Mouse (Mus musculus) adrenal gland, adult (tissue): ENCODE data around the gene Tmem52.
"Not testable (repeated sequence)": the region's sequence is repeated elsewhere in the genome, so short reads cannot be mapped to it uniquely, and the experiment has no call there.

Source experiments
- DNase-seq, 2 experiments: peaks; one replicate each; pipeline ENCODE4 v3.0.0; 2022 to 2023; ENCODE audit warnings: low spot score in 1 of 2; ENCODE audit not compliant: inconsistent age in 2 of 2

Gene Tmem52

GRCm38 (mm10) chr4:155471406-155471805, 2.5 kb downstream of the Tmem52 start:
- DNase-seq, result peak in 1 of 2 experiments; percentile 26

DNA sequence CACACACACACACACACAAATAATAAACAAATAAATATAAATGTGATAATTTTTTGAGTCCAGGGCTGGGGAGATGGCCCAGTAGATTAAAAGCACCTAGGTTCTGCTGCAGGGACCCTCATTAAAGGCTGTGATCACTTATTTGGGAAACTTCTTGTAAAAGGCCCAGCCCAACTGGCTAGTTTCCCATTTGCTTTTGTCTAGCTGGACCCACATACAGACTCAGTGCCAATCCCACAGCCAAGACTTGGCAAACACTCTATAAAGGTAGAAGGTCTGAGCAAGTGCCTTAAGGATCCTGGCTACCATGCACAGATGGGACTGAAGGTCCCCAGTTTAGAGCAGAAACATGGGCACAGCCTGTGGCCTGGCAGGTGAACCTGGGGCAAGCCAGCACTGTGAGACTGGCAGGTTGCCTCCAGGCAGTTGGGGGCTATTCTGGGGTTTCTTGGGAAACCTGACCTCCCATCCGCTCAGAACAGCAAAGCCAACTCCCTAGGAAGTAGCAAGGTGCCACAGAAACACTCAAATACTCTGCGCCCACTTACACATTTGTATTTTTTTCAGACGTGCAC, 3.9 kb downstream of the Tmem52 start:
- peak in 1 of 2 experiments; percentile 43 for DNase-seq

DNA sequence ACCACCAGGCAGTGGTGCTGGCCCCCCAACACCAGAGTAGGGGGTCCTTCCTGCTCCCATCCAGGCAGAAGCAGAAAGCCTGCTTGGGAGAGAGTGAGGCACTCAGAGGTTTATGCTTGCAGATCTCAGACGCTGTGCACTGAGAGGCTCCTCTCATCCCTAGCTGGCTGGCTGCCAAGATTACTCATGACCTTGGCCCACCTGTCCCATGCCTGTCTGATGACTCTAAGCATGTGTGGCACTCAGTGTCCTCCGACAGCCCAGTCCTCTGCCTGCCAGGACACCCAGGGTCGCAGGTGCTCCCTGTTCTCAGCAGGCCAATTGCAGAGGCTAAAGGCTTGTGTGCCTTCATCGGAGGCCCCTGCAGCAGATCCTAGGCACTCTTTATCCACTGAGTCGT, 4.4 kb downstream of the Tmem52 start:
- peak; percentile 93 to 94 for DNase-seq

GRCm38 (mm10) chr4:155473796-155474195, 4.9 kb downstream of the Tmem52 start:
- not testable (repeated sequence) for DNase-seq

DNA sequence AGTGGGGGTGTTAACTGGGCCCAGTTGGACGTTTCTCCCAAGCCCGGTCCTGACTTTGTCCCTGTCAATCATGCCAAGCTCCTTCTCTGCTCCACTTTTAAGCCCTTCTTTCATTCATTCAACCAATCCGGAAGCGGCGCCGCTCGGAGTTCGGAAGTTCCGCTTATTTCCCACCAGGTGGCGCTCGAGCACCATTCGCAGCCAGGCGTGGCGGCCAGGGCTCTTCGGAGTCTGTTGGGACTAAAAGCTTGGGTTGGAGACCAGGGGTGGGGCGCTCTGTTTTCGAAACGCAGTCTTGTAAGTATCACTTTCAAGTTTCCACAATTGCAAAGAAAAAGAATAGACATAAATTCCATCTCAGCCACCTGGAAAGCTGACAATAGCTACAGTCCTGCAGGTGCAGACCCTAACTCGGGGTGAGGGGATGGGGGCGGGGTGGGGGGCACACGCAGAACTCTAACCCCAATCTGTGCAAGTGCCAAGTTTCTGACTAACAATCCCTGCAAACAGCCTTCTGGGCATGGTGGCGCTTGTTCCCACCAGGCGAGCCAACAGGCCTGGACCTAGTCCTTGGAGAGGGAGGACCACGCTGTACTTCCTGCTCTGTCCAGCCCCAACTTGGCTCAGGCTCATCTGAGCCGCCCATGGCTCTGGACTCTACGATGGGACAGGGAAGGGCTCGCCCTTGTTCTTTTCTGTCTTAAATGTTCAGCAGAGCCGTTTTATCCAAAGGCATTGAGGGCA, 12.6 kb downstream of the Tmem52 start:
- peak; percentile 86 to 94 for DNase-seq

GRCm38 (mm10) chr4:155482125-155482480, 13.2 kb downstream of the Tmem52 start:
- DNase-seq, result peak in 1 of 2 experiments; percentile 38

- no peak for DNase-seq
Observed at GRCm38 (mm10) chr4:155482733-155483540, 14.0 kb downstream of the Tmem52 start.

DNA sequence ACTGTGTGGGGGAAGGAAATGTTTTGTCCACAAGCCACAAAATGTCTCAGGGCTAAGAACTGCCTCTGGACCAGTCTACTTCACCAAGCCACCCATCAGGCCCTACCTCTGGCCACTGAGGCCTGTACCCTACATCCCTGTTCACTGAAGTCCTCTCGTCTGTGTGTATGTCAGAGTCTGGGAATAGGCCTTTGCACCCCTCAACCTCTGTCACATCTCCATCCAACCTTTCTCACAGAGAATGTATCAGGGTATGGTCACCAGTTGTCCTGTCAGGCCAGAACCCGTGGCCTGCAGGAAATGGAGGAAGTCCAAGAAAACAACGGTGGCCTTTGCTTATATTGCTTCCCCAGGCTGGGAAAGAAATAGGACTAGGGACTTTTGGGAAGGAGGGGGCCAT, 16.6 kb downstream of the Tmem52 start:
- DNase-seq, result no peak

GRCm38 (mm10) chr4:155487746-155488145, 18.8 kb downstream of the Tmem52 start:
- DNase-seq, result peak in 1 of 2 experiments; percentile 33

- peak; percentile 81 to 88 for DNase-seq
Observed at GRCm38 (mm10) chr4:155488232-155489025, 19.5 kb downstream of the Tmem52 start.

GRCm38 (mm10) chr4:155489101-155489970, 20.4 kb downstream of the Tmem52 start:
- DNase-seq, result peak in 1 of 2 experiments; percentile 47

DNA sequence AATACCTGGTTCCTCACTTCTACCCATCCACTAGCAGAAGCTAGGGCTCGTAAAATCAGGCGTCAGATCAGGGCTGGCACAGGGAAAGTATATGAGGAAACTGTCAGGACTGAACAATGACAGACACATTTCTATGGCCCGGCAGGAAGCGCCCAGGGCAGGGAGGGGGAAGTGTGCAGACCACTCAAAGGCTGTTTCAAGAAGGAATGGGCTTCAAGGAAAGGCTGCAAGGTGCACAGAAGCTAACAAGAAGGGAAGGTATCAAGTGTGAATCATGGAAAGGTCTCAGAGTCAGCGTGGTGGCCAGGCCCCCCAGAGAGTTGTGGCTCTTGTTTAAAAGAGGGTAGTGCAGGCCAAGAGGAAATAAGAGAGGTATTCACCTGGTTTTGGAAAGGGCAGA, 21.5 kb downstream of the Tmem52 start:
- no peak for DNase-seq

DNA sequence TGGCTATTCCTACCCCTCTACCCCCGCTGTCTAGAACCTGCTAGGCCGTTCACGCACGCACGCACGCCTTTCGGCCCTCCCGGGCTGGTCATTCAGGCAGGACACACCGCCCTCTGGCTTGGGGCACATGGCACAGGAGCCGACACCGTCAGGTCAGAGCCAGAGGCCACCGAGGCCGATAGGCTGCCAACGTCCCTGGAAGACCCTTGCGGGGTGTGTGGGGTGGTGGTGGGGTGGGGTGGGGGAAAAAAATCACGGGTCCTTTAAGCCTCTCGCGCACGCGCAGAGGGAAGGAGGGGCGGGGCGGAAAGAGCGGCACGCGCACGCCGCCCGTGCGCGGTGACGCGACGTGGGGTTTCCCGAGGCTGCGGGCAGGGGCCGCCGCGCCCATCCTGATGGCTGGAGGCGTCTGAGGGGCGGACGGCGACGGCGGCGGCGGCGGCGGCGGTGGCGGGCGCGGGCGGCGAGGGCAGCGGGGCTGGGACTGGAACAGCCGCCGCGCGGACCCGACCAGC, 22.1 kb downstream of the Tmem52 start, which contains the start of gene Gnb1:
Gene Gnb1, plus strand, starts transcription at position 372 of the 515 bp plus-strand sequence.
- DNase-seq, result peak; percentile 94 to 97

DNA sequence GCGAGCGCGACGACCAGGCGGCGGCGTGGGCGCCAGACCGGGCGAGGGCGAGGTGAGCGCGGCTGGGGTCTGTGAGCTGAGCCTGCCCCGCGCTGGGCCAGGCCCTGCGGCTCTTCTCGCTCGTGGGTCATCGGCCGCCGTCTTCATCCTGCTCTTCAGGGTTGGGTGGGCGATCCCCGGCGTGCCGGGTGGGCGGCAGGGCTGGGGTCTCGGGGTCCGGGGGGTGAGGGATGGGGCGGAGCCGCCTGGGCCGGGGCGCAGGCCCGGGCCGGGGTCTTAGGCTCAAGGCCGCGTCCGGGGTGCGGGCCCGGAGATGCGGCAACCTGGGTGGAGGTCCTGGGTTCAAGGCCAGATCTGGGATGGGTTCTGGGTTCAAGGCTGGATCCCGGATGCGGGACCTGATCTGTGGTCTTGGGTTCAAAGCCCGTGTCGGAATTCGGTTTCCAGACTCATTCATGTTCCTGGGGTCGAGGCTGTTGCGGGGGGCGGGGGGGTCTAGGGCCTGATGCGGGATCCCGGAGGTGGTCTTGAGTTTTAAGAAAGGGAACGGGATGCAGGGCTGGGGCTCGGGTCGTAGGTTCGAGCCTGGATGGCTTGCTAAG, 22.7 kb downstream of the Tmem52 start:
- peak in 1 of 2 experiments; percentile 51 for DNase-seq

- peak; percentile 72 to 89 for DNase-seq
Observed at GRCm38 (mm10) chr4:155492131-155492633, 23.3 kb downstream of the Tmem52 start.

DNA sequence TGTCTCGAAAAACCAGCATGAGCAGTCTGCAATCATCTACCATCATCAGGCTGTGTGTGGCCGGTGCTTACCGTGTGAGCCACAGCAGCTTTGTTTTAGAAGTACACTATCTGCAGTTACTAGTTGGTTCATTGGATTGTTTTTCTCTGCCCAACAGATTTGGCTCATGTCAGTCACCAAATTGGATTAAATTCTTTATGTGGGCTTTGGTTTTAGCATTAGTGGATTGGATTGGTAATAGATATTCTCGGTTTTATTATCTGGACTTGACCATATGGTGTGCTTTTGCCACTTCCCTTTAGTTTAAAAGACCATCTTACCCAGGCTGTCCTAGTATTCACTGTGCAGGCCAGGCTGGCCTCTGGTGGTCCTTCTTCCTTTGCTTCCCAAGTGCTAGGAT, 26.0 kb downstream of the Tmem52 start:
- DNase-seq, result no peak

DNA sequence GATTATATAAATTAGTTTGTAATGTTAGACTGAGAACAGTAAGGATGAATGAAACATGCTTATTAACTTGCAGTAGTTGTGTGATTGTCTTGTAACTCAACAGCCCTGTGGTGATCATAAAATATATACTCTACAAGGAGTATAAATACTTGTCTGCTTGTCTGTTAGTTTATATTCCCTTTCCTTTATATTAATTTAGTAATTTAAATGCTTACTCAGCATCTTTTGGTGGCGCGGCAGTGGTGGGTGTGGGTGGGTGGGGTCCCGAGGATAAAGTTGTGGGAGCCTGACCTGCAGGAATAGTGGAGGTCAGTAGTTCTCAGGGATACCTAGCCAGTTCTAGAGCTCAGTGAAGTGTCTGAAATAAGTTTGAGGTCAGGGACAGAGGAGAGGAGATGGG, 29.0 kb downstream of the Tmem52 start:
- DNase-seq, result no peak

GRCm38 (mm10) chr4:155501126-155501525, 32.2 kb downstream of the Tmem52 start:
- no peak for DNase-seq

DNA sequence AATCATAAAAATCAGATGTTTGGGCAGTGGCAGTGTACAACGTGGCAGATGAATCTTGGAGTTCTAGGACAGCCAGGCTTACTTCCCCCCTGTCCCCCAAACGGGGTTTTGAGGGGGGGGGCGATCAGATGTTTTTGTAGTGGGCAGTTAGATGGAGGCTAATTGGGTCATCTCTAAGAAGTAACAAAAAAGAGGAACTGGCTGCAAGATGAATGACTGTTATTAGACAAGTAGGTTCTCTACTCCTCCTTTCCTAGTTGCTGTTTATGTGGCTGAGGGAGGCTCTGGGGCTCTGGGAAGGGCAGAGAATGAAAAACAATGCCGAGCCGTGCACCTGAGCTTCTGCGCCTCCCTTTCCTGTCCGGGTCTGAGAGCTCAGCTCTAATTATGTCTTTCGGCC, 36.2 kb downstream of the Tmem52 start:
- peak in 1 of 2 experiments; percentile 36 for DNase-seq
